Mouse (Mus musculus) liver, adult 2 months (tissue): ENCODE data around the gene Akap17b.

Experiments
- CTCF ChIP-seq: fragments of 200-500 bp; IDR thresholded peaks from 2 replicates; pipeline ENCODE4 v1.5.1; 2011; ENCODE audit warnings: low read depth, low read length, control low read depth
- POLR2A ChIP-seq: fragments of 200-500 bp; IDR thresholded peaks from 2 replicates; pipeline ENCODE4 v1.6.1; 2011; ENCODE audit warnings: low read length, control low read depth; ENCODE audit not compliant: insufficient read depth; ENCODE audit errors: extremely low read depth

DNA sequence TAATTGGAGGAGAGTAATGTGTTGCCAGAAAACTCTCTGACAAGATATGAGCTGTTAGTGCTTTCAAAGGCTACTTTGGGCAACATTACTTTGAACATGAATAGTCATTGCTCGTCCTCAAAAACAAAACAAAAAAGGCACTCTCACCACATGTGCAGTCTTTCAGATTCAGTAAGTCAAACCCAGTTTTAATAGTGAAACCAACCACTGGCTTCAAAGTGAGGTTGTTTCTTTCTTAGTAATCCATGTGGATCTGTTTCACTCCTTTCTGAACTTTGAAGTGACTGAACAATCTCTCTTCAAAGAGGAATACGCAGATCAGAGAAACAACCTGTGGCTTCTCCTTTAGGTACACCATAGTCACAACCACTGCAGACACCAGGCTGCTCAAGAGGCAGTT lies 36.1 kb downstream of the Akap17b start:
- no peak for TF ChIP-seq POLR2A
- TF ChIP-seq CTCF, result no peak
